Mouse (Mus musculus): Measurements from ENCODE around the gene Ddr1.

- TF ChIP-seq CTCF (IDR thresholded peaks at IDR 0.05; ENCODE audit: control insufficient read depth, insufficient read depth, insufficient replicate concordance, low read depth, low read length) (no peak), POLR2A (IDR thresholded peaks at IDR 0.05; ENCODE audit: control insufficient read depth, low read depth, low read length) (no peak)
These were observed 47.9 kb upstream of the Ddr1 start for GRCm38 (mm10) chr17:35752221-35752811.

Data from testis, adult 2 months (tissue).